Mouse (Mus musculus) limb, embryonic 11.5 days (tissue): Measurements from ENCODE around the gene Hmgn3. TPM values are rescaled to one million over a fixed set of nuclear protein-coding genes. Genes with fewer than 3 reads are reported as not detected.

Source experiments
- polyA plus RNA-seq: library from polyadenylated mRNA; unstranded; fragments of >200 nt; fragmentation: Nextera tagmentation; extraction: Ambion mirVana; gene quantifications from 2 replicates; pipeline ENCODE4 v1.2.1, GENCODE M21; 2014

The Hmgn3 gene
- polyA plus RNA-seq, 1 experiment from 2014 or later: 157 TPM

Other genes starting within 250 kb of the Hmgn3 start
- gene Phip, start 171.2 kb downstream of the Hmgn3 start, polyA plus RNA-seq: 144 and 145 TPM in 2 replicates